Mouse (Mus musculus) 3134 (cell line): ENCODE measurements around the gene Sez6.

ENCODE experiments used
- DNase-seq: peaks from one replicate; pipeline ENCODE4 v3.0.0-alpha.2; 2011; ENCODE audit warnings: low spot score; ENCODE audit not compliant: insufficient read length; ENCODE audit errors: extremely low read depth

Sez6 gene

DNA sequence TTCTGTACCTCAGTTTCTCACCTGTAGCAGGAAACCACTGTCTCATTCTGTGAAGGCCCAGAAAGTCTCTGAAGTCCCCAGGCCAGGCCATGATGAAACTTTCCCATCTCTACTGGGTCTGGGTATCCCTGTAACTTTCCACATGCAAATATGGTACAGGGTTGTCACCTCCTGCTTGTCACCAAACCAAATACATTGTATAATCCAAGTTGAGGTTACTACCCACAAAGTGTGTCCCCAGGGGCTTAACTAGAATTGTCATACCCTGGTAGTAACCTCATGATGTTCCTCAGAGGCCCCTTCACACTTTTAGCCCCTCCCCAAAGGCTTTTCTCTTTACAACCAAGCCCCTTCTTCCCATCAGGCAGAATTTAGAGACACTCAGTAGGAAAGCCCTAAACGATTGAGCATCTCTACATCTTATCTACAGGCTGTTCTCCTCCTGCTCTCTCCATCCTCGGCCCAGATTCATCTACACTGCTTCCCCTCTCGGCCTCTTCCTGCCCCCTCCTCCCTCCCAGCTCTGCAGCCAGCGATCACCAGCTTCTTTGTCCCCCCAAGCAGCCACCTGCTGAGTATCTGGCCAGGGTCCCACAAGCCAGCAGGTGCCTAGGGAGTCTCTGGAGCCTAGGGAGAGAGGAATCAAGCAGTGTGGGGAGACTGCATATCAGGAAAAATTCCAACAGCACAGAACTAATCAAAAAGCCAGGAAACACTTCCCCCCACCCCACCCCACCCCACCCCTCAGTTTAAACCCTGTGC lies 7.2 kb downstream of the Sez6 start:
- no peak for DNase-seq

DNA sequence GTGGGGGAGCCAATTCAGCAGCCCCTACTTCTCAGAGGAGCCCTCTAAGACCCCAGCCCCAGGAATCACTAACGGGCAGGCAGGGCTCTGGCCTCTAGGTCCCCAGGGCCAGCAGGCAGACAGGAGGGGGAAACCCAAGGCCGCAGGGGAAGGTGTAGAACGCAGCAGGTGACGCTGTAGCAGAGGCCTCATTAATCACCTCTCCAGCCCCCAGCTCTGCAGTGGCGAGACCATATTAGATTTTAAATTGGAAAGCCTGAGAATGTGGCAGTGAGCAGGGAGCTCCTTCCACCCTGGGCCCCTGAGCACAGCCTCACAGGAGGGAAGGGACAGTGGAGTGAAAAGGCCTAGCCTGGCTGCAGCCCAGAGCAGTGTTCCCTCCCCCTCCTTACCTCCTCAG lies 11.6 kb downstream of the Sez6 start:
- no peak for DNase-seq

DNA sequence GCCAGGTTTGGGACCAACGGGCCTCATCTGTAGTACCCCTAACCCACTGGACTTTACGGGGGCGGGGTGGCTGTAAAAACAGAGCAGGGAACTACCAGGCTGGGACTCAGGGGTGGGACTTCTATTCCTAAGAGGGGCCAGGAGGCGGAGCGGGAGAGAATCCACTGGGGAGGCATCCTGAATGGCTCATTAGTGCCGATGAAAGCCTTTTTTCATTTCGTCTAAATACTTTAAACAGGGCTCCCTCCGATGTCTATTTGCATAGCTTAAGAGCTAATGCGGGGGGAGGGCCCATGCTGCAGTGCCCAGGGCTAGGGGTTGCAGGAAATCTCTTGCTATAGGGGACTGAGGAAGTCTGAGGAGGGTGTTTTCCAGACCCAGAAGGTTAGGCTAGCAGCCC lies 17.3 kb downstream of the Sez6 start:
- no peak for DNase-seq

DNA sequence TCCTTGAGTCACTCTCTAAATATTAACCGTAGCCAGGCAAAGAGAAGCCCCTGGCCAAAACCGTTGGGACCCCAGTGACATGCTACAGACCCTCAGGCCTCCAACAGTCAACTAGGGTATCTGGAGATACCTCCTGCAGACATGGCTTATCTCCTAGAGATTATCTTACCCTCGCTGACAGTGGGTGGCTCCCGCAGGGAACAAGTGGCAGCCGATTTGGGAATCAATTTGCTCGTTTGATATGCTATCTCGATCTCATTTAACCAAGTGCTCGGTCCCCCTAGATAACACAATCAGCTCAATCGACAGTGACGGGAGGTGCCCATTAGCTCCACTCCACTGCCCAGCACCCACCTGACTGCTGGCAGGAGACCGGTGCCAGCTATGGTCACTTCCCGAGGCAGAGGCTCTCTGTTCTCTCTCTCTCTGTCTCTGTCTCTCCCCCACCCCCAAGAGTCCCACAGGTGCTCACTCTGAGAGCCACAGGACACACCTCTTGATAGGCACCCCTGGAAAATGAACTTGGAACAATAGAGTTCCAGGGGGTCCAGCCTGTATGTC lies 19.6 kb downstream of the Sez6 start:
- DNase-seq, result no peak

DNA sequence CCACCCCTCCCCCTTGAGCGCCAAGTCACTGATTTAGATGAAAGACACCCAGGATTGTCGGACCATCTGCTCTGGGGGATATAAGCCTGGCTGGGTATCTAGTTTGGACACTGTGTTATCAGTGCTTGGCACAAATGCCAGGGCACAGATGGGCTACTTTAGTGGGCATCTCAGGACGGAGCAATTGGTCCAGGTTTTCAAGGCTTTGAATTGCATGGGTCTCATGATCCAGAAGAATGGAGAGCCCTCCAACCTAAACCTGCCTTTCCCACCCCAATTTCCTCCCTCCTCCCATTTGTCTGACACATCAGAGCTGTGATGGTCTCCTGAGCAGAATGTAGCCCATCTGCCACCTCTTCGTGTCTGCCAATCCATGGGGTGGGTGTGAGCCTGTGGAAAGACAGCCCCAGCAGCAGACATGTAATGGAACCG lies 20.2 kb downstream of the Sez6 start:
- DNase-seq, result no peak

DNA sequence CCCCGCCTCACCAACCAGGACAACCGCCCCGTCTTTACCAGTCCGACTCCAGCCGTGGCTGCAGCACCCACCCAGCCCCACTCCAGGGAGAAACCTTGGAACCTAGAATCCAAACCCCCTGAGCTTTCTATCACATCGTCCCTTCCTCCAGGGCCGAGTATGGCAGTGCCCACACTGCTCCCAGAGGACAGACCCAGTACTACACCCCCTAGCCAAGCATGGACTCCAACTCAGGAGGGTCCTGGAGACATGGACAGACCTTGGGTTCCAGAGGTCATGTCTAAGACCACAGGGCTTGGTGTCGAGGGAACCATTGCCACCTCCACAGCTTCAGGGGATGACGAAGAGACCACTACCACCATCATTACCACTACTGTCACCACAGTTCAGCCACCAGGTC lies 23.1 kb downstream of the Sez6 start:
- no peak for DNase-seq

DNA sequence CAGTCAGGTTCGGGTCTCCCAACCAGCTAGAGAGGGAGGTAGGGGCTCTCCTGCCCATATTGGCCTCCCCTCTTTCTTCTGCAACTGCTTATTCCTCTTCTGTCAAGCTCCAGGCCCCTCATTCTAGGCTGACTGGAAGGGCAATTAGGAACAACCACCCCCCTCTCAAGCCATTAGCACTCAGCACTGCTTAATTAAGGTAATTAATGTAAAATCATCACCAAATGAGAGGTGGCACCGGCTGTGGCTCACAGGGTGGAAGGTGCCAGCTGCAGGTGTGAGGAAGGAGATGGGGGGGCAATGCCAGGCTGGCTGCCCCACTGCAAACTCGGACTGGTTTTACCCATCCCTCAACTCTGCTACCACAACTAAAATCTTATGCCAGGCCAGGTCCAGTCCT lies 25.8 kb downstream of the Sez6 start:
- DNase-seq, result no peak

DNA sequence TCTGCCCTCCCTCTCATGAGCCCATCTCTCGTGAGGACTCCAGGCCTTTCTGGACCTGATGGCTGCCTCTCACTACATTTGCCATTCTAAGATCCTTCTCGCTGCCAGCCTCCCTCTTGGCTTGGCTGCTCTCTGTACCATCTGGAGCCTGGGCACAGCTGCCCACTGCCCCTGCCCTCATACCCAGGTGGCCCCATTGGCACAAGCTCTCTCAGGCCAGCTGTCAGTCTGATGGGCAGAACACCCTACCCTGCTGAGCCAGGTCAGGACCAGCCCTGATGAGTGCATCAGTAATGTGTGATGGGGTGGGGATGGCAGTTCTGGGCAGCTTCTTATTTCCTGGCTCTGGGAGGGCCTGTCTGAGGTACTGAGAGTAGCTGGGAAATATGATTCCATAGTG lies 27.7 kb downstream of the Sez6 start:
- no peak for DNase-seq

DNA sequence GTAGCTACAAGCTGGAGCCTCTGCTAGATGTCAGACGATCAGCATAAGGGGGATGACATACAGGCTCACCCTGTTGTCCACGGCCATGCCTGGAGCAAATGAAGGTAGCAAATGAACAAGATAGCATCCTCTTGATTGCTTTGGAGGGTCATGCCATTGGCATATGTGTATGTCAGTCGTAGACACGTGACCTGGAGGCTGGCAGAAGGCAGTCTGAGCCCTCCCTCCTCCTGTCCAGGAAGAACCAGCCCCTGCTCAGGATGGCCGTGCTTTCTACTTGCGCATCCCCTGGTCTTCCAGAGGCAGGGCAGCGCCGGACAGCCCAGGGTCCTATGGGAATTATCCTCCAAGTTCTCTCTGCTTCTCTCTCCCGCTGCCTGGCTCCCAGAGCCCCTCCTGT lies 28.3 kb downstream of the Sez6 start:
- no peak for DNase-seq

DNA sequence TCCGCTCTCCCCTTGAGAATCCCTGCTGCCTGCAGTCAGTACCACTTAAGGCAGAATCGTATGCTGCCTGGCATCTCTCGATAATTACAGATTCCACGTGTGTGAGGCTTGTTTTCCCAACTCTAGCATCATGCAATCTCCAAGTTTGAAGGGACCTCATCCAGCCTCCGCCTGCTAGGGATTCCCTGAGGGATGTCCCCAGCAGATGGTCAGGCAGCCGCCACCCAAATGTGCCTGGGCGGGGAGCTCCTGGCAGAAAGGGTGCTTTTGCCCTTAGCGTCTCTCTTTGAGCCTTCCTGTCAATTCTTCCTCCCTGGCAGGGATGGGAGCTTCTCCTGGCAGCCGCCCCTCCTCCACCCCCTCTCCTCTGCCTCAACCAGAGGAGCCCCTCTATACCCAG lies 29.6 kb downstream of the Sez6 start:
- no peak for DNase-seq

DNA sequence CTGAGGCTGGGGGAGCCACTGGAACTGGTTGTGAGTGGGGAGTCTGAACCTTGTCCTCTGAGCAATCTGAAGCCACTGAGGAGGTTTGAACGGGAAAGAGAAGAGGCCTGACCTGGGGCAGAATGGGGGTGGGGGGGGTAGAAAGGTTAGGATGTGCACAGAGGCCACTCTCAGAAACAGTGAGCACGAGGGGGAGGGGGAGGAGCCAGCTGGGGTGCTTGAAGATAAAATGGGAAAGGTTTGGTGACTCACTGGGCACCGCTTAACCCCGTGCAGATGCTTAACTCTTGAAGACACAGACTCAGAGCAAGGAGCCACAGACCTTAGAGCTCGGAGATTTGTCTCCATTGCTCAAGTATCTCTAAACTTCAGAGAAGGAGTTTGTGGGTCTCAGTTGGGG lies 30.3 kb downstream of the Sez6 start:
- no peak for DNase-seq

DNA sequence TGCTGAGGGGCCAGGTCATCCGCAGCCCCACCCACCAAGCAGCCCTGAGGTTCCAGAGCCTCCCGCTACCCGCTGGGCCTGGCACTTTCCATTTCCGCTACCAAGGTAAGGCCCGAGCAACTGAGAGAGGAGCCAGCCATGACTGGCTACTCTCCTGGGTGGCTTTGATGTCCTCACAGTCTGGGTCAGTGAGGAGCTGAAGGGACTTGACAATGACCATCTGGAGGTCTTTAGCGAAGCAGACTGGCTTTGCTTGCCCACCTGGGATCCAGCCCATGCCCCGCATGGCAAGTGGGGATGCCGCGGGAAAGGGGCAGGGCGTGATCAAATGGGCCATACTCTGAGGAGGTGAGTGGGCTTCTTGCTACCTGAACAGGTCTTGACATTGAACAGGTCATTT lies 32.3 kb downstream of the Sez6 start:
- no peak for DNase-seq

DNA sequence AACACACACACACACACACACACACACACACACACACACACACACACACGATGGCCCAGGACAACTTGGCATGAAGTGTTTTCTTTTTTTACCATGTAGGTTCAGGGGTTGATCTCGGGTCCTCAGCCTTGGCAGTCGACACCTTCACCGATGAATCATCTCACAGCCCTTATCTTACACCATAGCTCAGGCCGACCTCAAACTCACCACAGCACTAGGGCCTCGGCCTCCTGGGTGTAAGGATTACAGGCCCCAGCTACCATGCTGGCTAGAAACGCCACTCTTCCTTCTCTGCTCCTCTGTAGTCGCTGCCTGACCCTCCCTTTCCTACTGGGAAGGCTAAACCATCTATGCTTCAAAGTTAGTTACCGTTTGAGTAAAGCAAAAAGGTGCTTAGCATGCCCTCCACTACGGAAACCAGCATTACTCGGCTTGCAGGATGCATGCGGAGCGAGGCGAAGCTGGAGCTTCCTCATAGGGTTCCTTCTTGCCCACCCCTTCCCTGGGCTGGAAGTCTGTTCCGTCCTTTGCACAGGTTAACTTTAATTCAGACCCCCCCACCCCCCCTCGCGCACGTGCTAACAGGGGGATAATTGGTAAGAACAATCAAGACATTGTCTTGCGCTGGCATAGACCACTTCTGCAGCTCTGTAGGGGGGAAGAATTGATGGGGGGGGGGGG lies 34.0 kb downstream of the Sez6 start:
- DNase-seq, result peak; percentile 42

DNA sequence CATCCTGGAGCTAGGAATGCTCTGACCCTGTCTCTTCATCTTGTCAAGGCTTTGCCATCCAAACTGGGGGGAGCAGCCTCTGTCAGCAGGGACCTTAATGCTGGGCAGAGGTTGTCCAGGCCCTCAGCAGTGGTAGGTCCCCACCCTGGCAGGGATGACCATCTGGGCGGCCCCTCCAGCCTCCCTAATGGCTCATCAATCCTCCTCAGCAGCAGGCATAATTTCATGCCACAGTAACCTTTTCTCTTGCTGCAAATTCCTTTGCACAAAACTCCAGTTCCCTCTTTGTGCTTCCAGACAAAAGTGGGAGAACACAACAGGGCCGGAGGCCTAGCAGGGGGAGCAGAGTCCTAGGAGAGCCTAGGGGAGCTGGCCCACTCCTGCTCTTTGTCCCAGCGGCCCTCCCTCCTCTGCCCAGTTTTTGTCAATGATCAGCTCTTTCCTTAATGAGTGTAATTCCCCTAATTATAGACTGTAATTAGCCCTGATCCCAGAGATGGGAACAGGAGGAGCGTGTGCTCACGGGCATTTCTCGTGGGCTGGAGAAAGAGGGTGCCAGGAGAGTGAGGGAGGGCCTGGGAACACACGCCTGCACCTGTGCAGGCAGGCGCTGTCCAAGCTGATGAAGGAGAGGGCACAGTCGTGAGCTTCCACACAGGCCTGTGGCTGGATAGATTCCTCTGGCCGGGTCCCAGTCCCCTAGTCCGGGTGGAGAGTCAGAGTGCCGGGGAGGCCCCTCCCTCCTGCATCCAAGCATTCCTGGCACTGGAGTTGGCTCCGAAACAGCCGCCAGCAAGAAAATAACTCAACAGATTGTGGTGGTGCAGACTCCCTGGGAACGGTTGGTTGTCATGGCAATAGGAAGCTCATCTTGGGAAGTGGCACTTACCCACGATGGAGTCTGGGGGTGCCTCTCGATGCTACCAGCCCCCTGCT lies 34.8 kb downstream of the Sez6 start:
- DNase-seq, result peak; percentile 46

DNA sequence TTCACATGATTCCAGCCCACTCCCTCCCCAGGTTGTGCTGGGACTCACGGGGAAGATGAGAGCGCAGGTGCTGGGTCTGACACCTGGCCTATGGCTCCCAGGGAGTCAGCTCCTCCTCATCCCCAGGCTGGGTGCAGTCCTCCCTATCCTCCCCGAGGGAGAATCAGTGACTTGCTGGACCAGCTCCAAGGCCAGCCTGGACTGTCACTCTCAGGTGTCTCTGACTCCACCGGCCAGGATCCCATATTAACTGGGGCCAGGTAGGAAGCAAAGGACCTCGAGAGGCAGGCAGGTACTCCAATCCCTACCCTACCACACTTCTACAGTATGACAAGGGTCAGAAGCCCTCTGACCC lies 35.4 kb downstream of the Sez6 start:
- DNase-seq, result no peak

DNA sequence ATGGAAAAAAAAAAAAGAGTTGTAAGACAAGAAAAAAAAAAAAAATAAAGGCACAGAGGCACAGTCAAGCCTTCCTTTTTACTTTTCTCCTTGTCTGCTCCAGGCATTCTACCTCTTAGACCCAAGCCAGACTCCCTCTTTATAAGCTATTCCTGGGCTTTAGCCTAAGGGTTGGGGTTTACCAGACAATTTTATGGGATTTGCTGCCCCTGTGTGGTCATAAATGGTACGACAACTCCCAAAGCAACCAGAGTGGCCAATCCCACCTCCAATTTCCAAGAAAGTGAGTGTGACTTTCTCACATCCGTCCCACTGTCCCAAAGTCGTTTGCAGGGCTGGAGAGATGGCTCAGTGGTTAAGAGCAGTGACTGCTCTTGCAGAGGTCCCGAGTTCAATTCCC lies 36.5 kb downstream of the Sez6 start:
- no peak for DNase-seq

DNA sequence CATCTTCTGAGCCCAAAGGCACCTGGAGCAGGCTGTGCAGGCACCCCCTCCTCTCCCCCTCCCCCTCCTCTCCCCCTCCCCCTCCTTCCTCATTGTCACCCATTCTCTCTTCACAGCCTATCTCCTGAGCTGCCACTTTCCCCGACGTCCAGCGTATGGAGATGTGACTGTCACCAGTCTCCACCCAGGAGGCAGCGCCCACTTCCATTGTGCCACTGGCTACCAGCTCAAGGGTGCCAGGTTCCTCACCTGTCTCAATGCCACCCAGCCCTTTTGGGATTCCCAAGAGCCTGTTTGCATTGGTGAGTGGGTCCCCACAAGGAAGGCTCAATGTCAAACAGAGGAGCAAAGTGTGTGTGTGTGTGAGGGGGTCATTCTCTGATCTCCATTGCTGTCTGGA lies 38.2 kb downstream of the Sez6 start:
- no peak for DNase-seq

DNA sequence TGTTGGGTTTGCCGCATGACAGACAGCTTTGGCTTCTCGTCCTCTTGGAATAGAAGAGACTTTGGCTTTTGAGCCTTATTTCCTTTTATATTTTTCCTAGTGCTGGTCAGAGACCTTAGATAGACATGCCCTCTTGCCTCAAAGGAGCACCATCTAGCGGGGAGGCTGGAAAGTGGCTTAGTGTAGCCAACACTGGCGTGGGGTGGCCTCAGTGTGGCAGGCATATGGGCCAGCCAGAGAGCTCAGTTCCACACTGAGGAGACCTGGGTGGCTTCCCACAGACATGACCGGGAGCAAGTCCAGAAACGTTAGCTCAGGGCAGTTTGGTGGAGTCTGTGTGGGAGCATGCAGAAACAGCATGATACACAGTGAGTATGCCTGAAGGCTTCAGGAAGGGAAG lies 40.1 kb downstream of the Sez6 start:
- no peak for DNase-seq

DNA sequence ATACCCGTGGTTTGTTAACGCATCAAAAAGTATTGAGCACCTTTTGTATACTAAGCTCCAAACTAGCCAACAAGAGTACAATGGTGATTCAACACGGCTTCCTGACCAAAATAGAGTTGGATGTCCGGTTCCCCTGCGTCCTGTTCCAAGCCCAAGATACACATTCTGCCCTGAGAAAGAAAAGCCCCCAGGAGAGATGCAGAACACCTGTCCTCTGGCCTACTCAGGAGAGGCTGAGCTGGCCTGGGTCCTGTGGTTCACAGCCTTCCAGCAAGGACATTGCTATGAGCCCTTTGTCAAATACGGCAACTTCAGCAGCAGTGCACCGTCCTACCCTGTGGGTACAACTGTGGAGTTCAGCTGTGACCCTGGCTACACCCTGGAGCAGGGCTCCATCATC lies 42.9 kb downstream of the Sez6 start:
- no peak for DNase-seq

DNA sequence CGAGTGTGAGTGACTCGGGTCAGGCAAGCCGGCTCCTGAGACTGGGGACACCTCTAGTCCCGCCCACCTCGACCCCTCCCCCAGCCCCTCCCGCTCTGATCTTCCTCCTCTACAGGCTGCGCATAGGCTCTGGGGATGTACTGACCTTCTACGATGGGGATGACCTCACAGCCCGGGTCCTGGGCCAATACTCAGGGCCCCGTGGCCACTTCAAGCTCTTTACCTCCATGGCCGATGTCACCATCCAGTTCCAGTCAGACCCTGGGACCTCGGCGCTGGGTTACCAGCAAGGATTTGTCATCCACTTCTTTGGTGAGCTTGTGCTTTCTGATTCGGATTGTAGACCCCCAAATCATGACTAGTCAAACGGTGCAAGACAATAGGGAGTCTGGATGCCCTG lies 43.7 kb downstream of the Sez6 start:
- DNase-seq, result no peak

DNA sequence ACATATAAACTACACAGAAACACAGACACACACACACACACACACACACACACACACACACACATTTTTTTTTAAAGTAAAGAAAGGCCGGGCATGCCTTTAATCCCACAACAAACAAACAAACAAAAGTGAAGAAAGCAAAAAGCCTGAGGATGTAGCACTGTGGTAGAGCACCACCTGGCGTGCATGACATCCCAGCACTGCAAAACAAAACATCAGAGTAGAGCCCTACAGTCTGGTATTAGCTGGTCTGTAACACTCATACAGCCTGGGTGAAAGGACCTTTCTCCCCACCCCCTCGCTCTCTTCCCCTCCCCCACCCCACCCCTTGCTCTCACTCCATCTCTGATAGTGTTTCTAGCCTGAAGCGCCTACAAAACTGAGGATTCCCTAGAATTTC lies 45.3 kb downstream of the Sez6 start:
- no peak for DNase-seq
